ENCODE assay signal across 16 mouse cellular contexts in the genomic region with DNA sequence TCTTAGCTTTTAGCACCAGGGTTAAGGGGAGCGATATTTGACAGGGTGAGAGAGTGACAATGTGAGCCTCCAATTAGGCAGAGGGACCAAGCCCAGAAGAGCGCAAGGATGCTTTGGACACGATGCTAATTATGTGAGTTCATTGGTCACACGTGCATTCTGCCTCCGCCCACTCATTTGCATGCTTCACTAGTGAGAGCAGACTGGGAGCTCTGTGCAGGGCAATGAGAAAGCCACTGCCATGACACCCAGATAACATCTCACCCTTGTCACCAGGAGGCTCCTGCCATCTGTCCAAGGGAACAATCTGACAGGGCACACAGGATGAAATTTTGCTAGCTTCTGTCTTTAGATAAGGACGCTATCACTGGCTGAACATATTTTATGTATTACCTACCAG.
DNase-seq lines count a peak whose midpoint lies in the region; ATAC-seq and TF ChIP-seq lines count a peak whose summit lies in the region.
"Had no signal": no experiment of that assay in that cellular context is flagged by ENCODE, and none has a peak within 500 bp of the region (broad histone marks: within the 10 kb centered on the region; RNA-seq: fewer than 3 reads in every experiment).

No protein-coding gene starts in this region.

- H3K27me3 ChIP-seq in forebrain, embryonic 15.5 days, result no peaks in the 10 kb centered on the region
- H3K27me3 ChIP-seq in forebrain, embryonic 12.5 days, result peaks cover 14% of the 10 kb centered on the region; the same call in 1 of the 2 replicates
- 0 out of 2 replicates have a peak, but pooled peaks cover 7% of the 10 kb centered on the region for H3K27me3 ChIP-seq in midbrain, embryonic 14.5 days (ENCODE audit: control insufficient read depth, insufficient read depth, low read length)
- H3K27me3 ChIP-seq in midbrain, embryonic 10.5 days (ENCODE audit: low read depth, poor library complexity, severe bottlenecking), result peaks cover 74% of the 10 kb centered on the region
- H3K27me3 ChIP-seq in forebrain, postnatal 0 days (ENCODE audit: insufficient read depth, low read length), result no peaks in the 10 kb centered on the region
- H3K27me3 ChIP-seq in liver, postnatal 0 days (ENCODE audit: insufficient read depth, low read length), result no peaks in the 10 kb centered on the region
- H3K27me3 ChIP-seq: limb, embryonic 15.5 days; stomach, embryonic 15.5 days had no signal

- no peak overlapping the region for H3K27ac ChIP-seq in forebrain, embryonic 15.5 days (replicated peaks)
- H3K27ac ChIP-seq in forebrain, embryonic 12.5 days, result no peak overlapping the region
- no peak overlapping the region for H3K27ac ChIP-seq in midbrain, embryonic 14.5 days (replicated peaks; ENCODE audit: low read depth, low read length)
- H3K27ac ChIP-seq in midbrain, embryonic 10.5 days (replicated peaks), result no peak overlapping the region
- H3K27ac ChIP-seq in forebrain, postnatal 0 days (ENCODE audit: low read depth, low read length), result no peak overlapping the region
- no peak overlapping the region for H3K27ac ChIP-seq in liver, postnatal 0 days (ENCODE audit: low read depth)
- H3K27ac ChIP-seq: limb, embryonic 15.5 days; stomach, embryonic 15.5 days had no signal

- ATAC-seq in forebrain, embryonic 15.5 days (replicated peaks), result peak; percentile 57; the same call in 1 of the 2 replicates
- ATAC-seq in forebrain, embryonic 12.5 days (ENCODE audit: low FRiP score), result no peak; the same call in 1 of the 2 replicates
- ATAC-seq in midbrain, embryonic 14.5 days (ENCODE audit: low FRiP score, low TSS enrichment), result no peak
- ATAC-seq in forebrain, postnatal 0 days, result peak; percentile 64
- ATAC-seq in liver, postnatal 0 days, result no peak

- no peak overlapping the region for H3K4me2 ChIP-seq in forebrain, embryonic 15.5 days (replicated peaks)
- H3K4me2 ChIP-seq in forebrain, embryonic 12.5 days, result no peak overlapping the region
- H3K4me2 ChIP-seq in midbrain, embryonic 14.5 days (ENCODE audit: low read length), result no peak overlapping the region
- H3K4me2 ChIP-seq in forebrain, postnatal 0 days (ENCODE audit: low read depth), result no peak overlapping the region
- no peak overlapping the region for H3K4me2 ChIP-seq in liver, postnatal 0 days (ENCODE audit: low read depth, low read length)
- H3K4me2 ChIP-seq: limb, embryonic 15.5 days; stomach, embryonic 15.5 days had no signal

- no peaks in the 10 kb centered on the region for H3K9me3 ChIP-seq in forebrain, embryonic 15.5 days
- no peaks in the 10 kb centered on the region for H3K9me3 ChIP-seq in forebrain, embryonic 12.5 days
- no peaks in the 10 kb centered on the region for H3K9me3 ChIP-seq in midbrain, embryonic 14.5 days (ENCODE audit: control insufficient read depth, low read length)
- H3K9me3 ChIP-seq in midbrain, embryonic 10.5 days (replicated peaks), result no peaks in the 10 kb centered on the region
- H3K9me3 ChIP-seq in forebrain, postnatal 0 days (ENCODE audit: low read length), result no peaks in the 10 kb centered on the region
- H3K9me3 ChIP-seq in liver, postnatal 0 days (ENCODE audit: low read length), result no peaks in the 10 kb centered on the region
- H3K9me3 ChIP-seq: limb, embryonic 15.5 days; stomach, embryonic 15.5 days had no signal

- TF ChIP-seq CTCF in forebrain, postnatal 0 days (IDR thresholded peaks at IDR 0.05; ENCODE audit: low read depth), result no peak
- no peak for TF ChIP-seq CTCF in liver, postnatal 0 days (IDR thresholded peaks at IDR 0.05; ENCODE audit: low read depth)

- no peaks in the 10 kb centered on the region for H3K36me3 ChIP-seq in forebrain, embryonic 15.5 days
- no peaks in the 10 kb centered on the region for H3K36me3 ChIP-seq in forebrain, embryonic 12.5 days (replicated peaks)
- H3K36me3 ChIP-seq in midbrain, embryonic 14.5 days (ENCODE audit: control insufficient read depth, insufficient read depth, low read length), result no peaks in the 10 kb centered on the region
- no peaks in the 10 kb centered on the region for H3K36me3 ChIP-seq in midbrain, embryonic 10.5 days
- H3K36me3 ChIP-seq in forebrain, postnatal 0 days (ENCODE audit: insufficient read depth), result no peaks in the 10 kb centered on the region
- H3K36me3 ChIP-seq in liver, postnatal 0 days (replicated peaks; ENCODE audit: insufficient read depth, low read length), result no peaks in the 10 kb centered on the region
- H3K36me3 ChIP-seq: limb, embryonic 15.5 days; stomach, embryonic 15.5 days had no signal

- peak; percentile 37 for DNase-seq in midbrain, embryonic 14.5 days
- DNase-seq in midbrain, embryonic 10.5 days (ENCODE audit: low spot score), result no peak
- peak; percentile 24 for DNase-seq in forebrain, postnatal 0 days
- no peak for DNase-seq in lung, postnatal 4 days
- no peak for DNase-seq in liver, postnatal 0 days
- DNase-seq: adrenal gland, adult 2 months; cerebellum, adult 8-10 months; gastrocnemius, postnatal 25 days; kidney, adult 8-10 months; kidney, postnatal 36 days; lung, postnatal 14 days; thymus, adult 2 months had no signal

- TF ChIP-seq EP300 in liver, postnatal 0 days (IDR thresholded peaks at IDR 0.05; ENCODE audit: low read depth), result no peak

- H3K9ac ChIP-seq in forebrain, embryonic 15.5 days (replicated peaks), result no peak overlapping the region
- H3K9ac ChIP-seq in forebrain, embryonic 12.5 days, result no peak overlapping the region
- H3K9ac ChIP-seq in midbrain, embryonic 14.5 days (replicated peaks; ENCODE audit: low read length), result no peak overlapping the region
- no peak overlapping the region for H3K9ac ChIP-seq in forebrain, postnatal 0 days
- no peak overlapping the region for H3K9ac ChIP-seq in liver, postnatal 0 days (replicated peaks)
- H3K9ac ChIP-seq: limb, embryonic 15.5 days; stomach, embryonic 15.5 days had no signal

- H3K4me3 ChIP-seq in forebrain, embryonic 15.5 days, result no peak overlapping the region
- H3K4me3 ChIP-seq in forebrain, embryonic 12.5 days (replicated peaks), result no peak overlapping the region
- no peak overlapping the region for H3K4me3 ChIP-seq in midbrain, embryonic 14.5 days (replicated peaks; ENCODE audit: low read depth, low read length)
- no peak overlapping the region for H3K4me3 ChIP-seq in midbrain, embryonic 10.5 days
- H3K4me3 ChIP-seq in forebrain, postnatal 0 days (ENCODE audit: low read depth, low read length), result no peak overlapping the region
- no peak overlapping the region for H3K4me3 ChIP-seq in liver, postnatal 0 days (ENCODE audit: low read depth, low read length)
- H3K4me3 ChIP-seq: limb, embryonic 15.5 days; stomach, embryonic 15.5 days had no signal

- WGBS in forebrain, embryonic 15.5 days, result 38% methylated on average over 6 of the region's 6 CpGs
- WGBS in forebrain, embryonic 12.5 days, result 46% methylated on average over 6 of the region's 6 CpGs
- 46% methylated on average over 6 of the region's 6 CpGs for WGBS in midbrain, embryonic 14.5 days
- 77% methylated on average over 6 of the region's 6 CpGs for WGBS in midbrain, embryonic 10.5 days
- 38% methylated on average over 6 of the region's 6 CpGs for WGBS in forebrain, postnatal 0 days
- WGBS in liver, postnatal 0 days (ENCODE audit: insufficient replicate concordance), result 57% methylated on average over 6 of the region's 6 CpGs

- H3K4me1 ChIP-seq in forebrain, embryonic 15.5 days, result peaks cover 11% of the 10 kb centered on the region; the same call in 1 of the 2 replicates
- H3K4me1 ChIP-seq in forebrain, embryonic 12.5 days, result peaks cover 19% of the 10 kb centered on the region
- 0 out of 2 replicates have a peak, but pooled peaks cover 5% of the 10 kb centered on the region for H3K4me1 ChIP-seq in midbrain, embryonic 14.5 days (ENCODE audit: control insufficient read depth, insufficient read depth, low read length)
- H3K4me1 ChIP-seq in midbrain, embryonic 10.5 days, result peaks cover 22% of the 10 kb centered on the region
- H3K4me1 ChIP-seq in forebrain, postnatal 0 days (ENCODE audit: insufficient read depth), result no peaks in the 10 kb centered on the region; the same call in 1 of the 2 replicates
- no peaks in the 10 kb centered on the region for H3K4me1 ChIP-seq in liver, postnatal 0 days (ENCODE audit: insufficient read depth)
- H3K4me1 ChIP-seq: limb, embryonic 15.5 days; stomach, embryonic 15.5 days had no signal

Comparison
In these comparisons a context has a peak if more than half of its experiments do, and no peak if none do; other contexts are left out.
1. ATAC-seq: peak in forebrain, embryonic 15.5 days (single experiment) and forebrain, postnatal 0 days (single experiment); none in forebrain, embryonic 12.5 days (single experiment), midbrain, embryonic 14.5 days (single experiment) and liver, postnatal 0 days (single experiment).
2. DNase-seq: peak in midbrain, embryonic 14.5 days (single experiment) and forebrain, postnatal 0 days (single experiment); none in midbrain, embryonic 10.5 days (single experiment), lung, postnatal 4 days (0 of 2) and liver, postnatal 0 days (single experiment).